Mouse (Mus musculus) testis, adult 2 months (tissue): Measurements from ENCODE around the gene Cfap20. TPM values are rescaled to one million over a fixed set of nuclear protein-coding genes. Genes with fewer than 3 reads are reported as not detected.

Source experiments
- H3K27ac ChIP-seq: fragments of 200-500 bp; 2 replicates; pipeline ENCODE4 v1.5.1; 2012; ENCODE audit warnings: low read depth, low read length; ENCODE audit not compliant: control insufficient read depth, insufficient read depth
- H3K27me3 ChIP-seq: fragments of 200-500 bp; 2 replicates; pipeline ENCODE4 v1.6.1; 2012; ENCODE audit warnings: mild to moderate bottlenecking, low read length, moderate library complexity; ENCODE audit not compliant: control insufficient read depth, insufficient read depth
- H3K36me3 ChIP-seq: fragments of 200-500 bp; 2 replicates; pipeline ENCODE4 v1.6.1; 2012; ENCODE audit warnings: mild to moderate bottlenecking, low read length; ENCODE audit not compliant: control insufficient read depth, insufficient read depth
- H3K4me1 ChIP-seq: fragments of 200-500 bp; 2 replicates; pipeline ENCODE4 v1.6.1; 2012; ENCODE audit warnings: low read length; ENCODE audit not compliant: control insufficient read depth, insufficient read depth
- H3K4me3 ChIP-seq: fragments of 200-500 bp; 2 replicates; pipeline ENCODE4 v1.5.1; 2012; ENCODE audit warnings: low read depth, mild to moderate bottlenecking, low read length, moderate library complexity, mixed read lengths; ENCODE audit not compliant: control insufficient read depth
- CTCF ChIP-seq: fragments of 200-500 bp; IDR thresholded peaks from 2 replicates; pipeline ENCODE4 v1.5.1; 2012; ENCODE audit warnings: low read depth, mild to moderate bottlenecking, inconsistent platforms, low read length, moderate library complexity; ENCODE audit not compliant: control insufficient read depth, insufficient read depth, insufficient replicate concordance
- POLR2A ChIP-seq: fragments of 200-500 bp; IDR thresholded peaks from 2 replicates; pipeline ENCODE4 v1.6.1; 2012; ENCODE audit warnings: low read depth, mild to moderate bottlenecking, inconsistent platforms, low read length, moderate library complexity; ENCODE audit not compliant: control insufficient read depth
- polyA plus RNA-seq: library from polyadenylated mRNA; depleted of rRNA; stranded (reverse); fragments of >200 nt; gene quantifications from 2 replicates; pipeline ENCODE4 v1.2.3, GENCODE M21; 2012

The Cfap20 gene
- polyA plus RNA-seq, 1 experiment = 103 TPM

DNA sequence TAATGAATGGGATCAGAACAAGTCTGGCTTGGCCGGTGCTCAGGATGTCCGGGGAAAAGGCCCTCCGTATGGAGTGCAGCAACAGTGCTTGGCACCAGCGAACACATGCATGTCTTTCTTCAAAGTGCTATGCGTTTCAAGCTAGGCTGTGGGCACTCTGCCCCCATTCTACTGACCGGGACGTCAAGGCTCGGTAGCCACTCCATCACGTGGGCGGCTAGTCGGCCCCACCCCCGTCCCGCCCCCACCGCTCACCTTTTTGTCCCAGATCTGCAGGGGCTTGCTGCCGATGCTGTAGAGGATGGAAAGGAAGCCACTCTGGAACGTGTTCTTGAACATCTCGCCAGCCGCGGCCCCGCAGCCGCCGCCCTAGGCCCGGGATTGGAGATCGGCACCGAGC is 436 bp downstream of the Cfap20 start:
- Histone ChIP-seq H3K27me3 (no peaks in the 10 kb centered on the region), H3K27ac (peak overlapping the region; percentile 76), H3K4me1 (peaks cover 13% of the 10 kb centered on the region), H3K4me3 (peak overlapping the region; percentile 86), H3K36me3 (no peaks in the 10 kb centered on the region)
- TF ChIP-seq POLR2A (no peak), CTCF (no peak)

DNA sequence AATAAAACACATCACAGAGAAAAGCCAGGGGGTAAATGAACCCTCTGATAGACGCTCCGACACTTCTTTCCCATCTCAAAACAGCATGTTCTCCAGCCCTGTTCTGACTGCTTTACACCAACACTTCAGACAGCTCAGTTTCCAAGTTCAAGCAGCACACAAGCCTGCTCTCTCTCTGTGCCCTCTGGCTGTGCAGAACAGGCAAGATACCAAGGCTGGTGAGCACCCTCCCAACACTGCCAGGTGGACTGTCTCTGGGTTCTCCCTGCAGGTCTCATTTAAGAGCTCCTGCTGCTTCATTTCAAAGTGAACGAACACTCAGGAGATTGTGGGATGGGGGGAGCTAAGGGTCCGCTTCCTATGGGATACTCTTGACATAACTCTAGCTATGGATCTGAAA is 1.5 kb downstream of the Cfap20 start:
- TF ChIP-seq CTCF = no peak
- no peak for TF ChIP-seq POLR2A

DNA sequence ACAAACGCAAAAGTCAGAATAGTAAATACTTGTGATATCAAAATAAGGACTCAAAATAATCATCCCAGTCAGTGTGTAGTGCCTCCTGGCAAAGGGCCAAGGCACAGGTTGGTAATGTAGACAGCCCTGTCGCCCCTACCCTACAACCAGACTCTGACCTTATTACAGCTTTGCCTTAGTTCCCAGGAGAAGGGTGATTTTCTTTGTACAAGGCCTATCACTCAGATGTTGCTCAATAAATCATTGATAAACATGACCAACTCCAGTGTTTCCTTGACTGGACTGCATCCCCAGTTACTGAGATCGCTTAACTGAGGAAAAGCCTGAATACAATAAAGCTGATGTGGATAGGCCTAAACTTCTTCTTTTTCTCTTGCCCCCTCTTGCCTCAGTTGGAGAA is 2.2 kb downstream of the Cfap20 start:
- Histone ChIP-seq H3K4me3 (peak overlapping the region; percentile 75; the same call in 1 of the 2 replicates), H3K36me3 (no peaks in the 10 kb centered on the region), H3K4me1 (peaks cover 21% of the 10 kb centered on the region), H3K27ac (no peak overlapping the region), H3K27me3 (no peaks in the 10 kb centered on the region)
- TF ChIP-seq POLR2A = no peak
- TF ChIP-seq CTCF = no peak

More for the DNA sequence above, 1.5 kb downstream of the Cfap20 start:
- Histone ChIP-seq H3K27ac (no peak overlapping the region), H3K4me3 (peak overlapping the region; percentile 80), H3K4me1 (peaks cover 15% of the 10 kb centered on the region), H3K36me3 (no peaks in the 10 kb centered on the region), H3K27me3 (no peaks in the 10 kb centered on the region)

DNA sequence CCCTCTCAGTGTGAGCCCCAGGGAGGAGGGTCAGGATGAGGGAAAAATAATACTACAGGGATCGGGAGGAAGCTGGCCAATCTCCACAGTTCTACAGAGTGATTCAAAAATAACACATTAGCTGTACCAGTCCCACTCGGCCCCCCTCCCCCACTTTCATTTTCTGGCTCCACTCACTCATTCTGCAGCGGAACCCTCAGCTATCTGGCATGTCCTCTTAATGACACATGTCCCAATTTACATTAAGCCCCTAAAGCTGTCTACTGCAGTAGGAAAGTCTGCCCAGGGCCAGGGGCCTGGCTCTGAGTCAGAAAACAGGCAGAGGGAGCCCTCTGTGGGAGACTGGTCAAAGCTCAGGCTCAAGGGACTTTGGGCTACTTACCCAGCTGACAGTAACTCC is 4.7 kb downstream of the Cfap20 start:
- Histone ChIP-seq H3K27me3 (no peaks in the 10 kb centered on the region), H3K4me1 (peaks cover 21% of the 10 kb centered on the region), H3K36me3 (no peaks in the 10 kb centered on the region), H3K27ac (0 out of 2 replicates have a peak overlapping the region, but pooled peaks have one; percentile 16), H3K4me3 (no peak overlapping the region)
- TF ChIP-seq CTCF = no peak
- no peak for TF ChIP-seq POLR2A

DNA sequence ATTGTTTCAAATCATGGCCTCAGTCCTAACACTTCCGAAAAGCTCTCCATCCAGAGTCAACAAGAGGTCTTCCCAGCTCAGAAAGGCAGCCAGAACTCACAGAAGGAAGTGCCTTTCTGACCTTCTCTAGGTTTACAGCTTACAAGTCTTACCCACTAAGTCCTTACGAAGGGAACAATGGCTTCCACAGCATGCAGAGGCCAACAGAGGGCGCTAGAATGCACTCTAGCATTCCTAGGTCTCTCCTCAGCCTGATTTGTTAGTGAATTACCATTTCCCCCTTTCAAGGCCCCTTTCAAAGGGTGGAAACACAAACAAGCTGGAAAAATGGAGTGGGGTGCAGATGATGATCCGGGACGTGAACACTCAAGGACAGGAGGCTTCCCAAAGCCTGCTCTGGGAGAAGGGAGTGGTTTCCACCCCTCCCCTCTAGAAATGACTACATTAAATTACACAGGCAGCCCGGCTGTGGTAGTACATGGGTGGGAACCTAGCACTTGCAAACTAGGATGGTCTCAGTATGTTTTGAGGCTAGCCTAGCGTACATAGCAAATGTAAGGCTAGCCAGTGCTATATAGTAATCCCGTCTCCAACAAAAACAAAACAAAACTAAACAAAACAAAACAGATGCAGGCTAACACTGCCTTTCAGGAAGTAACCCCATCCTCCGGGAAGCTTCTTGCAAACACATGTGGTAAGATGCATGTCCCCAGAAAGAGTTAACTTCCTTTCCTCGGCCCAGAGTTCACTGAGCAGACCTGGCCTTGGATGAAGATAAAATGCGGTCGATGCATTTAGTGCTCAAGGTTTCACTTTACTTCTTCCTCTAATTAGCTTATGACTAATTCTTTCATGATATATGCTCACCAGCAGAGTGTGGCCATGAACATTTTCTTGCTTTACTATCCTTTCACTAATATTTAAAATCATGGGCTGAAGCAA is 6.8 kb downstream of the Cfap20 start:
- Histone ChIP-seq H3K4me3 (no peak overlapping the region; the same call in 1 of the 2 replicates), H3K4me1 (peaks cover 19% of the 10 kb centered on the region), H3K27me3 (no peaks in the 10 kb centered on the region), H3K27ac (peak overlapping the region; percentile 67), H3K36me3 (no peaks in the 10 kb centered on the region)
- TF ChIP-seq POLR2A (no peak), CTCF (peak; percentile 27; the same call in 1 of the 2 replicates)

DNA sequence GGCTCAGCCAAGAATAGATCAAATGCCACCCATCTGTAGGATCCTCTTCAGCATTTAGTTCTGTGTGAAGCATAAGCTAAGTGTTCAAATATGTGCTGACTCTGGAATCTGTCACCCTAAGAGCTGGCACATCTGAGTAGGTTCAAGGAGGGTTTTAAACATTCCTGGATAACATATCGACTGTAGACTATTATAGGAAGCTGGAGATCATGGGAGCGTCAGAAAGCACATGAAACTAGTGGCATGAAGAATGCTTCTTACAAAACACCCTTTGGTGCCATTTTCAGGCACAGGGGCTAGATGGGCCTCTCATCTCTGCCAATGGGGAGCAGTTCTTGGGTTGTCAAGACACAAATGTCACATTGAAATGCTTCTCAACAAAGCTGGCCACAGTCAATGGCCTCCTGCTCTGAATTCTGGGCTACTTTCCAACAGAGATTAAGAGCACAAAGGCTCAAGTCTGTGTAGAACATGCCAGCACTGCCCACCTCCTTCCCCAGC is 7.8 kb downstream of the Cfap20 start:
- no peak overlapping the region for H3K4me3 ChIP-seq
- no peak for TF ChIP-seq CTCF
- TF ChIP-seq POLR2A = no peak
- H3K27ac ChIP-seq = no peak overlapping the region
- H3K4me1 ChIP-seq = peaks cover 16% of the 10 kb centered on the region
- H3K27me3 ChIP-seq = no peaks in the 10 kb centered on the region
- no peaks in the 10 kb centered on the region for H3K36me3 ChIP-seq

DNA sequence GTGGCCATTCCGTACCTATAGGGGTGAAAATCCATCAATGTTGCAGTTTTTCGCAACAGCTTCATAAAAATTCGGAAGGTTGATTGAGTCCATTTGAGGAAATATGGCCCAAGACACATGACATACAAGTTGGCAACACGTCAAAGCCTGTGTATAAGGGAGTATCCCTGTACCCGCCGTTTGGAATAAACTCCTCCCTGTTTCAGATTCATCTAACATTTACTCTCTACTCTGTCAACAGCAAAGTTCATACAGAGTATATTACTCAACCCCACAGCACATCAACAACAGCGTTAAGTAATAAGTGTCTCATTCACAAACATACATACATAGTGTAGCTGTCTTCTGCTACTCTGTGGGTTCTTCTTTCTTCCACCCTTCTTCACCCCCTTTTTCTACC is 10.0 kb downstream of the Cfap20 start:
- TF ChIP-seq CTCF (no peak), POLR2A (no peak)
- no peak overlapping the region for H3K27ac ChIP-seq
- no peak overlapping the region for H3K4me3 ChIP-seq
- no peaks in the 10 kb centered on the region; the same call in 1 of the 2 replicates for H3K36me3 ChIP-seq
- H3K4me1 ChIP-seq = peaks cover 11% of the 10 kb centered on the region
- H3K27me3 ChIP-seq = no peaks in the 10 kb centered on the region

DNA sequence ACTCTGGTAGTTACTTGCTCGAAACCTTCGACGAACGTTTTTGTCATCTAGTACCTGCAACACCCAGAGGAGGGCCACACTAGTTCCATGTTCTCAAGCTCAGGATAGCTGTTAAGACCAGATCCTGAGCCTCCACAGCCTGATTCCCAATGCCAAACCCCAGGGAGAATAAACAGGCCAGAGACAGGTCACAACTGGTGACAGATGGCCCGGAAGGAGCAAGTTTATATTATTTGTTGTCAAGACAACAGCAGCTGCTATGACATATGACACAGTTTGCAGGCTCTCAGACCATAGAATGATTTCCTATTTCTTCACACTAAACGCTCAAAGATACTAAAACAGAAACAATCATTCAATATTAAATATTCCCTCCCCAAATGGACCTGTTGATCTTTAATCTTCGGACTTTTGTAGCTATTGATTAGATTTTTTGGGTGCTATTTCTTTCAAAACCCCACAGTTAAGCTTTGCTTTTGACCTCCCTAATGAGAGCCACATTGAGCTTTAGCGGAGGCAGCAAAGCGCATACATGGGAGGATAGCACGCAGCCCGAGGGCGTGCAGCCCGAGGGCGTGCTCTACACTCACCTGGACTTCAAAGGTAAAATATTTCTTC is 12.4 kb downstream of the Cfap20 start:
- Histone ChIP-seq H3K36me3 (no peaks in the 10 kb centered on the region; the same call in 1 of the 2 replicates), H3K27me3 (no peaks in the 10 kb centered on the region), H3K4me3 (no peak overlapping the region), H3K27ac (no peak overlapping the region), H3K4me1 (no peaks in the 10 kb centered on the region)
- TF ChIP-seq CTCF (no peak), POLR2A (no peak)
